Comparison of ENCODE assay signal across 9 mouse cellular contexts in the genomic region with DNA sequence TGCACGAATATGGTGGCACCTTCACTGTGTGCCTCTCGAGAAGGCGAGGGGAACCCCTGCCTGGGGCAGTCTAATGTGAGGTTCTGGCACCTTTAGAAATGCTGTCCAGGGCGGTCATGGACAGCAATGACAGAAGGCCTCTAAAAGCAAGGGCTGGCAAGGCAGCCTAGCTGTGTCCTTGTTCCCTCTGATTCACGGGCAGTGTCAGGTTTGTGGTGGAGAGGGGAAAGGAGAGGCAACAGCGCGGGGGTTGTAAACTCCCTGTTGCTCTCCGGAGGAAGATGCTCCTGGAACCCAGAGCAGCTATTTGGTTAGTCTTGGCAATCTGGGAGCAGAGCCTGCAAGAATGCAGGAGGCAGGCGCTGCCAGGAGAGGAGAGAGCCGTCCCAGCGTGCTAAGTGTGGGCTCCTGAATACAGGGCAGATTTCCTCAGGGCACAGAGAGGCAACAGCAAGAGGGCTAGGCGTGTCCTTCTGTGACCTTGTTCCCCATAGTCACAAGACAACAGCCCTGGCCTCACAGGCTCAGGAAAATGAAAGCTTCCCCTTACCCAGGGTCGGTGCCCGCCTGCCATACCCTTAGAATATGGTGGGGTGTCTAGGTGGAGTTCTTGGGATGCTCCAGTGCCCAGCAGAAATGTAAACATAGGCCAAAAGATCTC. TPM values are rescaled to one million over a fixed set of nuclear protein-coding genes. Genes with fewer than 3 reads are reported as not detected.
DNase-seq lines count a peak whose midpoint lies in the region; ATAC-seq and TF ChIP-seq lines count a peak whose summit lies in the region.
"Had no signal": no experiment of that assay in that cellular context is flagged by ENCODE, and none has a peak within 500 bp of the region (broad histone marks: within the 10 kb centered on the region; RNA-seq: fewer than 3 reads in every experiment).

No protein-coding gene starts in this region.

- no peaks in the 10 kb centered on the region for H3K36me3 ChIP-seq in liver, embryonic 16.5 days (ENCODE audit: control insufficient read depth, insufficient read depth)
- H3K36me3 ChIP-seq: limb, embryonic 12.5 days had no signal

- 68% methylated on average over 14 of the region's 14 CpGs for WGBS in liver, embryonic 16.5 days (ENCODE audit: insufficient replicate concordance)

- H3K4me2 ChIP-seq in liver, embryonic 16.5 days (ENCODE audit: low read depth, low read length): peak overlapping the region; percentile 59; the same call in 1 of the 2 replicates
- H3K4me2 ChIP-seq: limb, embryonic 12.5 days had no signal

- H3K9ac ChIP-seq in liver, embryonic 16.5 days (ENCODE audit: low read depth, low read length): peak overlapping the region; percentile 18; the same call in 1 of the 2 replicates
- H3K9ac ChIP-seq: limb, embryonic 12.5 days had no signal

- H3K4me1 ChIP-seq in liver, embryonic 16.5 days (ENCODE audit: control insufficient read depth, low read depth, low read length): peaks cover 30% of the 10 kb centered on the region

- peak overlapping the region; percentile 67; the same call in 1 of the 2 replicates for H3K27ac ChIP-seq in layer of hippocampus, adult 2 months
- H3K27ac ChIP-seq in liver, embryonic 16.5 days (ENCODE audit: low read length): peak overlapping the region; percentile 56
- H3K27ac ChIP-seq: limb, embryonic 12.5 days had no signal

- H3K27me3 ChIP-seq in liver, embryonic 16.5 days (ENCODE audit: control insufficient read depth, insufficient read depth, low read depth, low read length): no peaks in the 10 kb centered on the region
- H3K27me3 ChIP-seq: limb, embryonic 12.5 days had no signal

- DNase-seq in layer of hippocampus, adult 2 months (ENCODE audit: low spot score in 2 of 2): no peak
- no peak for DNase-seq in layer of hippocampus, adult 18-20 months (ENCODE audit: low spot score in 2 of 2)
- peak; percentile 87 for DNase-seq in adrenal gland, adult 2 months
- peak; percentile 79 to 82 for DNase-seq in adrenal gland, postnatal 36 days
- no peak for DNase-seq in cerebellum, adult 8-10 months
- no peak for DNase-seq in ovary, adult 18-20 months (ENCODE audit: low spot score)
- DNase-seq: cerebellum, postnatal 36 days had no signal

- no peak for ATAC-seq in liver, embryonic 16.5 days (ENCODE audit: low read depth)

- no peak overlapping the region for H3K4me3 ChIP-seq in layer of hippocampus, adult 2 months
- no peak overlapping the region for H3K4me3 ChIP-seq in liver, embryonic 16.5 days (ENCODE audit: low read depth, low read length)
- H3K4me3 ChIP-seq: limb, embryonic 12.5 days had no signal

- no peak for TF ChIP-seq CTCF in layer of hippocampus, adult 2 months (conservative IDR thresholded peaks at IDR 0.05)

- no peaks in the 10 kb centered on the region for H3K9me3 ChIP-seq in liver, embryonic 16.5 days (replicated peaks; ENCODE audit: control insufficient read depth, low read length)
- H3K9me3 ChIP-seq: limb, embryonic 12.5 days had no signal

RNA-seq across cellular contexts. Expression of a gene that starts 25.3 kb away (rescaled TPM):
- 10 to 100 TPM; 30.5 to 35.2 TPM for total RNA-seq in layer of hippocampus, adult 2 months (2021)
- total RNA-seq in layer of hippocampus, adult 18-20 months (2021): 10 to 100 TPM; 32.4 to 32.7 TPM
- total RNA-seq in adrenal gland, adult 2 months (2021): 100 to 1,000 TPM in 1 of 2 experiments, 10 to 100 TPM in 1; 96.8 to 142 TPM
- polyA plus RNA-seq in adrenal gland, adult 2 months (2012; rRNA removed): 155 and 228 TPM in 2 replicates
- total RNA-seq in adrenal gland, postnatal 36 days (2021): 100 to 1,000 TPM; 128 to 136 TPM
- 16.7 and 18.4 TPM in 2 replicates for polyA plus RNA-seq in liver, embryonic 16.5 days (2015; fragmentation: Nextera tagmentation; extraction: Ambion mirVana)

Comparison
In these comparisons a context has a peak if more than half of its experiments do, and no peak if none do; other contexts are left out.
1. DNase-seq: peak in adrenal gland, adult 2 months (single experiment) and adrenal gland, postnatal 36 days (2 of 2); none in layer of hippocampus, adult 2 months (0 of 2), layer of hippocampus, adult 18-20 months (0 of 2), cerebellum, adult 8-10 months (single experiment) and ovary, adult 18-20 months (single experiment).